9 mouse cellular contexts compared by ENCODE assay signal in genomic region chr5:53048599-53048998, GRCm38 (mm10). TPM values are rescaled to one million over a fixed set of nuclear protein-coding genes. Genes with fewer than 3 reads are reported as not detected.
DNase-seq lines count a peak whose midpoint lies in the region; ATAC-seq lines count a peak whose summit lies in the region.
"Had no signal": no experiment of that assay in that cellular context is flagged by ENCODE, and none has a peak within 500 bp of the region (broad histone marks: within the 10 kb centered on the region; RNA-seq: fewer than 3 reads in every experiment).

No protein-coding gene starts in this region.

- peaks cover 19% of the 10 kb centered on the region for H3K4me1 ChIP-seq in lung, embryonic 15.5 days
- peaks cover 5% of the 10 kb centered on the region; the same call in 1 of the 2 replicates for H3K4me1 ChIP-seq in forebrain, embryonic 16.5 days (replicated peaks; ENCODE audit: control insufficient read depth, insufficient read depth, low read length)
- H3K4me1 ChIP-seq in liver, embryonic 11.5 days (replicated peaks; ENCODE audit: control insufficient read depth, insufficient read depth, low read length), result no peaks in the 10 kb centered on the region
- no peaks in the 10 kb centered on the region for H3K4me1 ChIP-seq in stomach, embryonic 15.5 days

- 31% methylated on average over 4 of the region's 4 CpGs for WGBS in lung, embryonic 15.5 days
- 41% methylated on average over 4 of the region's 4 CpGs for whole genome bisulfite sequencing in forebrain, embryonic 16.5 days
- 55% methylated on average over 4 of the region's 4 CpGs for WGBS in liver, embryonic 11.5 days
- WGBS in stomach, embryonic 15.5 days, result 36% methylated on average over 4 of the region's 4 CpGs

- H3K36me3 ChIP-seq in lung, embryonic 15.5 days, result no peaks in the 10 kb centered on the region
- no peaks in the 10 kb centered on the region for H3K36me3 ChIP-seq in forebrain, embryonic 16.5 days (ENCODE audit: control insufficient read depth, insufficient read depth)
- H3K36me3 ChIP-seq in liver, embryonic 11.5 days (ENCODE audit: control insufficient read depth, insufficient read depth, low read length), result no peaks in the 10 kb centered on the region
- H3K36me3 ChIP-seq in stomach, embryonic 15.5 days, result no peaks in the 10 kb centered on the region

- H3K9me3 ChIP-seq in lung, embryonic 15.5 days, result no peaks in the 10 kb centered on the region
- no peaks in the 10 kb centered on the region for H3K9me3 ChIP-seq in forebrain, embryonic 16.5 days (ENCODE audit: control insufficient read depth, low read length)
- H3K9me3 ChIP-seq in liver, embryonic 11.5 days (ENCODE audit: control insufficient read depth, low read length), result no peaks in the 10 kb centered on the region
- no peaks in the 10 kb centered on the region for H3K9me3 ChIP-seq in stomach, embryonic 15.5 days

- no peak overlapping the region for H3K27ac ChIP-seq in lung, embryonic 15.5 days
- H3K27ac ChIP-seq in forebrain, embryonic 16.5 days (ENCODE audit: low read length), result no peak overlapping the region
- no peak overlapping the region for H3K27ac ChIP-seq in liver, embryonic 11.5 days (ENCODE audit: low read depth, low read length)
- no peak overlapping the region for H3K27ac ChIP-seq in stomach, embryonic 15.5 days
- H3K27ac ChIP-seq: left cerebral cortex, adult 2 months had no signal

- H3K4me2 ChIP-seq in lung, embryonic 15.5 days, result peak overlapping the region; percentile 71
- H3K4me2 ChIP-seq in forebrain, embryonic 16.5 days (ENCODE audit: low read length), result peak overlapping the region; percentile 58; the same call in 1 of the 2 replicates
- peak overlapping the region; percentile 61 for H3K4me2 ChIP-seq in liver, embryonic 11.5 days
- H3K4me2 ChIP-seq in stomach, embryonic 15.5 days, result peak overlapping the region; percentile 64

- peak overlapping the region; percentile 33 for H3K4me3 ChIP-seq in lung, embryonic 15.5 days
- H3K4me3 ChIP-seq in forebrain, embryonic 16.5 days (replicated peaks; ENCODE audit: low read length), result peak overlapping the region; percentile 35
- H3K4me3 ChIP-seq in liver, embryonic 11.5 days (ENCODE audit: low read depth, low read length), result peak overlapping the region; percentile 27; the same call in 1 of the 2 replicates
- H3K4me3 ChIP-seq in stomach, embryonic 15.5 days (replicated peaks), result peak overlapping the region; percentile 31

- no peak for DNase-seq in lung, postnatal 25 days (ENCODE audit: low spot score)
- DNase-seq in liver, embryonic 11.5 days (ENCODE audit: low spot score), result no peak
- DNase-seq in retina, postnatal 1 day, result no peak
- no peak for DNase-seq in cerebellum, adult 8-10 months
- DNase-seq: gastrocnemius, postnatal 14 days had no signal

- ATAC-seq in lung, embryonic 15.5 days (ENCODE audit: borderline replicate concordance, extremely low read depth, low FRiP score, low TSS enrichment), result no peak; the same call in 1 of the 2 replicates
- no peak for ATAC-seq in forebrain, embryonic 16.5 days
- no peak for ATAC-seq in liver, embryonic 11.5 days (replicated peaks; ENCODE audit: low FRiP score)
- ATAC-seq in stomach, embryonic 15.5 days (ENCODE audit: insufficient read depth, low FRiP score, low read depth), result no peak

- peak overlapping the region; percentile 28; the same call in 1 of the 2 replicates for H3K9ac ChIP-seq in lung, embryonic 15.5 days
- H3K9ac ChIP-seq in forebrain, embryonic 16.5 days (replicated peaks; ENCODE audit: low read depth, low read length), result no peak overlapping the region
- no peak overlapping the region for H3K9ac ChIP-seq in liver, embryonic 11.5 days (ENCODE audit: low read depth, low read length)
- 0 out of 2 replicates have a peak overlapping the region, but pooled peaks have one; percentile 16 for H3K9ac ChIP-seq in stomach, embryonic 15.5 days

- peaks cover 23% of the 10 kb centered on the region for H3K27me3 ChIP-seq in lung, embryonic 15.5 days
- H3K27me3 ChIP-seq in forebrain, embryonic 16.5 days (replicated peaks; ENCODE audit: control insufficient read depth, insufficient read depth, low read length), result peaks cover 8% of the 10 kb centered on the region
- peaks cover 19% of the 10 kb centered on the region for H3K27me3 ChIP-seq in liver, embryonic 11.5 days (replicated peaks; ENCODE audit: control insufficient read depth, insufficient read depth, low read length)
- peaks cover 14% of the 10 kb centered on the region; the same call in 1 of the 2 replicates for H3K27me3 ChIP-seq in stomach, embryonic 15.5 days (replicated peaks)

RNA-seq across cellular contexts. Expression of gene Slc34a2, which starts 10.7 kb away (rescaled TPM):
- polyA plus RNA-seq in lung, embryonic 15.5 days (2015; fragmentation: Nextera tagmentation; extraction: Ambion mirVana), result 11.8 and 19.7 TPM in 2 replicates
- 0.11 TPM in 1 of 2 replicates, not detected in the other for polyA plus RNA-seq in forebrain, embryonic 16.5 days (2015; fragmentation: Nextera tagmentation; extraction: Ambion mirVana)
- 0.19 TPM in 1 of 2 replicates, not detected in the other for polyA plus RNA-seq in liver, embryonic 11.5 days (2014; fragmentation: Nextera tagmentation; extraction: Ambion mirVana)
- 1.4 and 3.8 TPM in 2 replicates for polyA plus RNA-seq in stomach, embryonic 15.5 days (2015; fragmentation: Nextera tagmentation; extraction: Ambion mirVana)

Comparison
In these comparisons a context has a peak if more than half of its experiments do, and no peak if none do; other contexts are left out.
1. H3K9ac ChIP-seq: peak in lung, embryonic 15.5 days (single experiment) and stomach, embryonic 15.5 days (single experiment); none in forebrain, embryonic 16.5 days (single experiment) and liver, embryonic 11.5 days (single experiment).
2. Peak in every context shown above with its lines, with median percentiles within 50 percentile points of each other: H3K4me2 ChIP-seq and H3K4me3 ChIP-seq.